Mouse (Mus musculus) CH12.LX (cell line): ENCODE measurements around the gene Tnfaip3.

ENCODE experiments used
- CTCF ChIP-seq, 2 experiments: IDR thresholded peaks in 1 of 2; conservative IDR thresholded peaks in 1 of 2; 2 replicates each; pipeline ENCODE4 v1.5.1; 2011 to 2012; ENCODE audit warnings: low read depth in 2 of 2, low read length in 2 of 2, improper control_type of control experiment in 1 of 2, inconsistent platforms in 1 of 2, mild to moderate bottlenecking in 1 of 2, moderate library complexity in 1 of 2
- E2F4 ChIP-seq: IDR thresholded peaks from 2 replicates; pipeline ENCODE4 v1.6.1; 2011; ENCODE audit warnings: low read depth, low read length, improper control_type of control experiment; ENCODE audit not compliant: insufficient replicate concordance
- ETS1 ChIP-seq: conservative IDR thresholded peaks from 2 replicates; pipeline ENCODE4 v1.6.1; 2012; ENCODE audit warnings: low read depth, mild to moderate bottlenecking, inconsistent platforms, low read length, improper control_type of control experiment, moderate library complexity
- HCFC1 ChIP-seq: IDR thresholded peaks from 2 replicates; pipeline ENCODE4 v1.6.1; 2012; ENCODE audit warnings: low read depth, mild to moderate bottlenecking, inconsistent platforms, low read length, improper control_type of control experiment
- JUN ChIP-seq: IDR thresholded peaks from 2 replicates; pipeline ENCODE4 v1.6.1; 2011; ENCODE audit warnings: low read depth, mild to moderate bottlenecking, low read length, improper control_type of control experiment, moderate library complexity; ENCODE audit not compliant: insufficient read depth
- MYC ChIP-seq: IDR thresholded peaks from 2 replicates; pipeline ENCODE4 v1.6.1; 2011; ENCODE audit warnings: low read depth, mild to moderate bottlenecking, improper control_type of control experiment, low read length
- NRF1 ChIP-seq: IDR thresholded peaks from 2 replicates; pipeline ENCODE4 v1.6.1; 2014; ENCODE audit warnings: low read depth, mild to moderate bottlenecking, inconsistent platforms, low read length, improper control_type of control experiment, moderate library complexity
- POLR2A ChIP-seq: IDR thresholded peaks from 2 replicates; pipeline ENCODE4 v1.6.1; 2011; ENCODE audit warnings: low read depth, mild to moderate bottlenecking, improper control_type of control experiment, low read length
- RAD21 ChIP-seq: IDR thresholded peaks from 2 replicates; pipeline ENCODE4 v1.6.1; 2011; ENCODE audit warnings: low read depth, mild to moderate bottlenecking, low read length, improper control_type of control experiment, moderate library complexity
- SIN3A ChIP-seq: IDR thresholded peaks from 2 replicates; pipeline ENCODE4 v1.6.1; 2012; ENCODE audit warnings: low read length, improper control_type of control experiment, inconsistent platforms
- TBP ChIP-seq: conservative IDR thresholded peaks from 2 replicates; pipeline ENCODE4 v1.6.1; 2011; ENCODE audit warnings: low read depth, low read length, improper control_type of control experiment
- ZC3H11A ChIP-seq: IDR thresholded peaks from 2 replicates; pipeline ENCODE4 v1.6.1; 2012; ENCODE audit warnings: low read depth, mild to moderate bottlenecking, inconsistent platforms, low read length, improper control_type of control experiment

GRCm38 (mm10) chr10:18966893-18967292 is 48.6 kb downstream of the Tnfaip3 start:
- TF ChIP-seq TBP, result no peak
- TF ChIP-seq SIN3A, result no peak
- TF ChIP-seq CTCF (conservative IDR thresholded peaks at IDR 0.05 in 1 of 2, IDR thresholded peaks at IDR 0.05 in 1 of 2; ENCODE audit: low read depth in 2 of 2, low read length in 2 of 2), result no peak
- no peak for TF ChIP-seq ETS1
- TF ChIP-seq POLR2A, result no peak
- TF ChIP-seq MYC, result no peak
- TF ChIP-seq HCFC1, result no peak
- no peak for TF ChIP-seq JUN
- no peak for TF ChIP-seq NRF1
- no peak for TF ChIP-seq RAD21
- TF ChIP-seq ZC3H11A, result no peak
- no peak for TF ChIP-seq E2F4
